Mouse (Mus musculus) hindbrain, embryonic 16.5 days (tissue): ENCODE data around the gene Mdn1. TPM values are rescaled to one million over a fixed set of nuclear protein-coding genes. Genes with fewer than 3 reads are reported as not detected.

Source experiments
- ATAC-seq: fragments of 200-750 bp; cut with Nextera tagmentation; 2 replicates; pipeline ENCODE4 v1.8.0; 2017; ENCODE audit warnings: moderate TSS enrichment, moderate library complexity
- H3K27ac ChIP-seq: fragments of 300-500 bp; sonication (generic); 2 replicates; pipeline ENCODE4 v1.5.1; 2014; ENCODE audit warnings: low read depth, mild to moderate bottlenecking, control low read depth, low read length, moderate library complexity
- H3K27me3 ChIP-seq: fragments of 300-500 bp; sonication (generic); replicated peaks from 2 replicates; pipeline ENCODE4 v1.6.1; 2014; ENCODE audit warnings: low read length; ENCODE audit not compliant: control insufficient read depth, insufficient read depth
- H3K36me3 ChIP-seq: fragments of 300-500 bp; sonication (generic); 2 replicates; pipeline ENCODE4 v1.6.1; 2014; ENCODE audit warnings: mild to moderate bottlenecking, low read length, moderate library complexity, mixed read lengths; ENCODE audit not compliant: control insufficient read depth, insufficient read depth
- H3K4me1 ChIP-seq: fragments of 300-500 bp; sonication (generic); 2 replicates; pipeline ENCODE4 v1.6.1; 2014; ENCODE audit warnings: low read depth, low read length; ENCODE audit not compliant: control insufficient read depth, insufficient read depth
- H3K4me2 ChIP-seq: fragments of 300-500 bp; sonication (generic); 2 replicates; pipeline ENCODE4 v1.6.1; 2014; ENCODE audit warnings: mild to moderate bottlenecking, low read length, control low read depth, moderate library complexity
- H3K4me3 ChIP-seq: fragments of 300-500 bp; sonication (generic); 2 replicates; pipeline ENCODE4 v1.5.1; 2014; ENCODE audit warnings: mild to moderate bottlenecking, low read length, control low read depth, moderate library complexity
- H3K9ac ChIP-seq: fragments of 300-500 bp; sonication (generic); 2 replicates; pipeline ENCODE4 v1.6.1; 2014; ENCODE audit warnings: low read depth, mild to moderate bottlenecking, control low read depth, low read length, moderate library complexity
- H3K9me3 ChIP-seq: fragments of 300-500 bp; sonication (generic); 2 replicates; pipeline ENCODE4 v1.6.1; 2014; ENCODE audit warnings: mild to moderate bottlenecking, low read length, moderate library complexity; ENCODE audit not compliant: control insufficient read depth
- WGBS: fragments of 180-500 bp; shearing (Covaris S2); extraction: QIAGEN DNeasy Blood & Tissue Kit; methylation state at CpG from one replicate; pipeline ENCODE4 v1.1.7; 2014; 5-methylcytosine and 5-hydroxymethylcytosine counted together
- polyA plus RNA-seq: library from polyadenylated mRNA; unstranded; fragments of >200 nt; fragmentation: Nextera tagmentation; extraction: Ambion mirVana; gene quantifications from 2 replicates; pipeline ENCODE4 v1.2.1, GENCODE M21; 2015

The Mdn1 gene
- polyA plus RNA-seq, 1 experiment from 2014 or later = 13.5 TPM

GRCm38 (mm10) chr4:32767471-32767870, 110.6 kb downstream of the Mdn1 start:
- WGBS = 83% methylated on average over 7 of the region's 7 CpGs
- H3K36me3 ChIP-seq = peaks cover 36% of the 10 kb centered on the region

GRCm38 (mm10) chr4:32768046-32768445, 111.1 kb downstream of the Mdn1 start:
- no peak overlapping the region for H3K4me3 ChIP-seq
- 91% methylated on average over 10 of the region's 10 CpGs for WGBS
- no peak for ATAC-seq
- H3K4me2 ChIP-seq = no peak overlapping the region
- no peaks in the 10 kb centered on the region for H3K9me3 ChIP-seq
- no peak overlapping the region for H3K9ac ChIP-seq
- H3K36me3 ChIP-seq = peaks cover 35% of the 10 kb centered on the region
- no peaks in the 10 kb centered on the region for H3K4me1 ChIP-seq
- no peaks in the 10 kb centered on the region for H3K27me3 ChIP-seq
- no peak overlapping the region for H3K27ac ChIP-seq

More at GRCm38 (mm10) chr4:32767471-32767870, 110.6 kb downstream of the Mdn1 start:
- Histone ChIP-seq H3K4me3 (no peak overlapping the region), H3K4me1 (no peaks in the 10 kb centered on the region), H3K4me2 (no peak overlapping the region), H3K9me3 (no peaks in the 10 kb centered on the region), H3K27ac (no peak overlapping the region), H3K27me3 (no peaks in the 10 kb centered on the region), H3K9ac (no peak overlapping the region)
- no peak for ATAC-seq

DNA sequence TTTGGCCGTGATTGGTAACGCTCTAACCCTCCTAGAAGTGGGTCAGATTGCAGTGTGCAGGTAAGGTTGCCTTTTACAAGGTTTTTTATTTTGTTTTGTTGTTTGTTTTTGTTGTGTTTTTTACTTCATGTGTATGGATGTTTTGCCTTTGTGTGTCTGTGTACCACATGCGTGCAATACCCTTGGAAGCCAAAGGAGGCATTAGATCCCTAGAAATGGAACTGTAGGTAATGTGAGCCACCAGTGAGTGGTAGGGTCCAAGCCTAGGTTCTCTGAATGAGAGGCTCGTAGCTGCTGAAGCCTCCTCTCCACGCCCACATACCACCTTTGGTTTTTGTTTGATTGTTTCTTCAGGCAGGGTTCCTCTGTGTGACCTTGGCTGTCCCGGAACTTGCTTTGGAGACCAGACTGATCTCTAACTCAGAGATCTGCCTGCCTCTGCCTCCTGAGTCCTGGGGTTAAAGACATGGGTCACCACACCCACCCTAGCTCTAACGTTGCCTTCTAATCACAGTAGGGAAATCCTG, 113.4 kb downstream of the Mdn1 start:
- Histone ChIP-seq H3K36me3 (peaks cover 39% of the 10 kb centered on the region), H3K4me1 (no peaks in the 10 kb centered on the region), H3K4me3 (no peak overlapping the region), H3K27ac (no peak overlapping the region), H3K9me3 (no peaks in the 10 kb centered on the region), H3K27me3 (no peaks in the 10 kb centered on the region), H3K9ac (no peak overlapping the region), H3K4me2 (no peak overlapping the region)
- no peak for ATAC-seq
- 94% methylated on average over 7 of the region's 7 CpGs for WGBS

DNA sequence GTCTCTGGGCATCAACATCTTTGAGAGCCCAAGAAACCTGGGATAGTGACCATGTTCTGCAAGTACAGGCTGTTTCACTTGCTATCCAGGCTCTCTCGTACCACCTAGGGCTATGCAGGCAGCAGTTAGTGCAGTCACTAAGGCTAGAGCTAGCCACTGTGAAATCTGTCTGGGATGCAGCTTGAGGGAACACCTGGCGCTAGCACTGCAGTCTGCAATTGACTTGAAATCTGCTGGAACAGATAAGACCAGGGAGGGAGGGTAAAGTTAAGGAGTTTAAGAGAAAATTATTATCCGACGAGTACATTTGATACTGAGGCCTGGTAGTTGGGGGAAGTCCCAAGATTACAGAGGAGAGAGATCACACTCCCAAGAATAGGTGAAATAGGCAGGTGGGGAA, 123.1 kb downstream of the Mdn1 start:
- Histone ChIP-seq H3K27me3 (no peaks in the 10 kb centered on the region), H3K36me3 (peaks cover 10% of the 10 kb centered on the region; the same call in 1 of the 2 replicates), H3K9me3 (no peaks in the 10 kb centered on the region), H3K4me2 (no peak overlapping the region), H3K4me1 (no peaks in the 10 kb centered on the region), H3K27ac (no peak overlapping the region), H3K4me3 (no peak overlapping the region), H3K9ac (no peak overlapping the region)
- 96% methylated on average over 4 of the region's 4 CpGs for WGBS
- ATAC-seq = no peak

DNA sequence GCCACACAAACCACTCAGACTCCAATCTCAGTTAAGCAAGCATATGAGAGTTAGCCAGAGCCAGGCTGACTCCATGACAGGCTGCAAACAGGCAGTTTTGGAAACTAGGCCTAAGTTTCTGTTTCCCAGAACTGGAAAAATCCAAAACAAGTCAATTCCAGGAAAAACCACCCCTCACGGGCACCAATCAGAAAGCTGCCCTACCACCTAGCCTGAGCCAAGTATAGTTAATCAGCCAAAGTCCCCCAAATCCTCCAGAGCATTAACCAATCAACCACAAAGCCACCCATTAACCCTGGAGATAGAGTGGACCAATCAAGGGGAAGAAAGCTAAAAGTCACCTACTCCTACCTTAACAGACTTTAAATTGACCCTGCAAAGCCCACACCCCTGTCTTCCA, 130.2 kb downstream of the Mdn1 start:
- H3K4me2 ChIP-seq = no peak overlapping the region
- H3K9ac ChIP-seq = no peak overlapping the region
- H3K9me3 ChIP-seq = no peaks in the 10 kb centered on the region
- no peak for ATAC-seq
- WGBS = 76% methylated on average over 1 of the region's 1 CpGs
- H3K36me3 ChIP-seq = no peaks in the 10 kb centered on the region
- no peak overlapping the region for H3K27ac ChIP-seq
- H3K27me3 ChIP-seq = no peaks in the 10 kb centered on the region
- H3K4me3 ChIP-seq = no peak overlapping the region
- H3K4me1 ChIP-seq = no peaks in the 10 kb centered on the region

DNA sequence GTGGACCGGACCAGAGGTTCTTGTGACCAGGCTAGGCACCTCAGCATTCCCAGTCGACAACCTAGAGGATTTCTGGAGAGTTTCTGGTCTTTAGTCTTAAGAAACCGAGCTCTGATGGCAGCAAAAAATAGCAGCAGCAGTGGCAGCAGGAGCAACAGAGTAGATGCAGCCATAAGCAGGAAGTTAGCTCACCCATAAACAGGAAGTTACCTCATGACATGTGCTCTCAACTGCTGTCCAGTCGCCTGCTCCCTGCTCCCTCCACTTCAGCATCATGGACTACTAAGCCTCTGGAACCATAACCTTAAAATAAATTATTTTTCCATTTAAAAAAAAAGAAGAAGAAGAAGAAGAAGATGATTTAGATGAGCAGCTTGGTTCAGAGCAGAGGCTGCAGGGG, 132.1 kb downstream of the Mdn1 start:
- no peak for ATAC-seq
- Histone ChIP-seq H3K4me3 (no peak overlapping the region), H3K27me3 (no peaks in the 10 kb centered on the region), H3K4me1 (no peaks in the 10 kb centered on the region), H3K36me3 (no peaks in the 10 kb centered on the region), H3K27ac (no peak overlapping the region), H3K9me3 (no peaks in the 10 kb centered on the region), H3K4me2 (no peak overlapping the region), H3K9ac (no peak overlapping the region)
- WGBS = 83% methylated on average over 4 of the region's 4 CpGs

GRCm38 (mm10) chr4:32798976-32799375, 142.1 kb downstream of the Mdn1 start:
- H3K27me3 ChIP-seq = no peaks in the 10 kb centered on the region
- H3K9ac ChIP-seq = no peak overlapping the region
- peaks cover 8% of the 10 kb centered on the region for H3K4me1 ChIP-seq
- H3K4me3 ChIP-seq = no peak overlapping the region
- WGBS = 96% methylated on average over 4 of the region's 4 CpGs
- no peak overlapping the region for H3K27ac ChIP-seq
- H3K4me2 ChIP-seq = no peak overlapping the region
- no peaks in the 10 kb centered on the region for H3K9me3 ChIP-seq
- no peak for ATAC-seq
- no peaks in the 10 kb centered on the region for H3K36me3 ChIP-seq

DNA sequence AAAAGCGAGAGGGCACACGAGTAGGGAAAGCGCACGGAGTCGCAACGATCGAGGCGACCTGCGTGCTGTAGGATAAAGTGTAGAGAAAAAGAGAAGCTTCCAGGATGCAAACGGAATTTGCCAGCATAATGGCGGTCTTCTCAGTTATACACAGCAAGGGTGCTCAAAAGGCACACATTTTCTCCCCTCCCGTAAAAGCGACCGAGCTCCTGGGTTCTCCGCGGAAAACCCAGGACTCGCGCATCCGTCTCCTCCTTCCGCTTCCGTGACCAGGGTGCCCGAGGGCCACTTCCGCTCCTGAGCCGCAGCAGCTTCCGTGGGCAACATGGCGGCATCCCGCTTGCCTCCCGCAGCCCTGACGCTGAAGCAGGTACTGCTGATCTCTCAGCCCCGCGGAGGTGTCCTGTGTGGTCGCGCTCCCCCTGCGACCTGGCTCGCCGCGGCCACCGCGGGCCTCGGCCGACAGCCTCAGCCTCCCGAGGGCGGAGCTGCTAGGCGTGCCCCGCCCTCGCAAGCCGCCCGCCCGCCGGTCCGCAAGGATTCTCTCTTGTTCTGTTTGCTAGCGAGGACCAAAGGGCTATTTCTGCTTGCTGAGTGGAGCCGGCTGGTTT, 143.2 kb downstream of the Mdn1 start, which contains the start of gene Lyrm2:
Gene Lyrm2, plus strand, starts transcription at position 288 of the 611 bp plus-strand sequence.
- under 1% methylated on average over 53 of the region's 53 CpGs for WGBS
- ATAC-seq = peak; percentile 96
- H3K4me1 ChIP-seq = peaks cover 8% of the 10 kb centered on the region
- peak within 1 kb of the TSS; percentile 87 for H3K4me3 ChIP-seq
- peak within 1 kb of the TSS; percentile 98 for H3K9ac ChIP-seq
- no peaks in the 10 kb centered on the region for H3K9me3 ChIP-seq
- H3K4me2 ChIP-seq = peak within 1 kb of the TSS; percentile 71
- no peaks in the 10 kb centered on the region for H3K36me3 ChIP-seq
- H3K27ac ChIP-seq = peak within 1 kb of the TSS; percentile 100
- no peaks in the 10 kb centered on the region for H3K27me3 ChIP-seq

- ATAC-seq = peak; percentile 29
- Histone ChIP-seq H3K4me2 (peak overlapping the region; percentile 71), H3K27me3 (no peaks in the 10 kb centered on the region), H3K36me3 (0 out of 2 replicates have a peak, but pooled peaks cover under 1% of the 10 kb centered on the region), H3K9me3 (no peaks in the 10 kb centered on the region), H3K4me3 (peak overlapping the region; percentile 87), H3K27ac (peak overlapping the region; percentile 100), H3K9ac (peak overlapping the region; percentile 98), H3K4me1 (peaks cover 8% of the 10 kb centered on the region)
- 8% methylated on average over 9 of the region's 9 CpGs for WGBS
Observed at GRCm38 (mm10) chr4:32800577-32801170, 143.8 kb downstream of the Mdn1 start.
